Mouse (Mus musculus) C2C12 (cell line): ENCODE results near the gene Ptpra. TPM values are rescaled to one million over a fixed set of nuclear protein-coding genes. Genes with fewer than 3 reads are reported as not detected.
"Not testable (repeated sequence)": the region's sequence is repeated elsewhere in the genome, so short reads cannot be mapped to it uniquely, and the experiment has no call there.

Experiments used
- H3K27me3 ChIP-seq: one replicate; pipeline ENCODE4 v1.6.1; 2011; ENCODE audit not compliant: control insufficient read depth, insufficient read depth, insufficient read length
- H3K36me3 ChIP-seq: one replicate; pipeline ENCODE4 v1.6.1; 2011; ENCODE audit not compliant: control insufficient read depth, insufficient read depth
- H3K4me3 ChIP-seq: one replicate; pipeline ENCODE4 v1.5.1; 2011; ENCODE audit warnings: mild to moderate bottlenecking, control low read depth; ENCODE audit not compliant: poor library complexity, insufficient read depth, severe bottlenecking
- H3K79me2 ChIP-seq: one replicate; pipeline ENCODE4 v1.6.1; 2011; ENCODE audit not compliant: control insufficient read depth, insufficient read depth
- H3K79me3 ChIP-seq: one replicate; pipeline ENCODE4 v1.6.1; 2011; ENCODE audit warnings: low read depth, control low read depth
- H3ac ChIP-seq: one replicate; pipeline ENCODE3; 2011; ENCODE audit warnings: low read depth; ENCODE audit not compliant: control insufficient read depth, insufficient read length
- CEBPB ChIP-seq: IDR thresholded peaks from one replicate; pipeline ENCODE4 v1.6.1; 2011; ENCODE audit warnings: low read depth, mild to moderate bottlenecking, control low read depth, moderate library complexity
- CTCF ChIP-seq: IDR thresholded peaks from one replicate; pipeline ENCODE4 v1.5.1; 2011; ENCODE audit not compliant: control insufficient read depth, insufficient read depth, insufficient read length
- FOSL1 ChIP-seq: IDR thresholded peaks from one replicate; pipeline ENCODE4 v1.8.0; 2011; ENCODE audit warnings: mild to moderate bottlenecking, low read length; ENCODE audit not compliant: poor library complexity, insufficient read depth, severe bottlenecking
- MAX ChIP-seq: IDR thresholded peaks from one replicate; pipeline ENCODE4 v1.6.1; 2011; ENCODE audit warnings: mild to moderate bottlenecking, control low read depth
- MYOD1 ChIP-seq: IDR thresholded peaks from one replicate; pipeline ENCODE4 v1.6.1; 2011; ENCODE audit warnings: low read depth; ENCODE audit not compliant: control insufficient read depth, insufficient read length
- MYOG ChIP-seq: IDR thresholded peaks from one replicate; pipeline ENCODE4 v1.6.1; 2011; ENCODE audit not compliant: control insufficient read depth, insufficient read length; ENCODE audit errors: extremely low read depth
- USF1 ChIP-seq: IDR thresholded peaks from one replicate; pipeline ENCODE4 v1.6.1; 2011; ENCODE audit warnings: low read depth, mild to moderate bottlenecking, control low read depth, moderate library complexity
- polyA plus RNA-seq: library from polyadenylated mRNA; unstranded; fragments of >200 nt; fragmentation: generic; extraction: Trizol; gene quantifications from one replicate; pipeline ENCODE4 v1.2.1, GENCODE M21; 2012; ENCODE audit warnings: missing spikeins

Ptpra gene
- polyA plus RNA-seq, 1 experiment, result 31.6 TPM

GRCm38 (mm10) chr2:130482700-130483099 lies 32.6 kb downstream of the Ptpra start:
- H3ac ChIP-seq, result no peak overlapping the region
- H3K79me2 ChIP-seq, result peaks cover 100% of the 10 kb centered on the region
- peaks cover 9% of the 10 kb centered on the region for H3K36me3 ChIP-seq
- no peaks in the 10 kb centered on the region for H3K27me3 ChIP-seq
- no peak overlapping the region for H3K4me3 ChIP-seq
- TF ChIP-seq CEBPB (no peak), CTCF (no peak), MAX (no peak), FOSL1 (no peak), MYOD1 (no peak), USF1 (no peak), MYOG (no peak)
- H3K79me3 ChIP-seq, result peaks cover 78% of the 10 kb centered on the region

GRCm38 (mm10) chr2:130484206-130484605 lies 34.1 kb downstream of the Ptpra start:
- TF ChIP-seq MYOD1 (no peak), MYOG (no peak), CEBPB (no peak), USF1 (no peak), MAX (no peak), FOSL1 (no peak), CTCF (no peak)

GRCm38 (mm10) chr2:130488002-130488401 lies 37.9 kb downstream of the Ptpra start:
- Histone ChIP-seq H3ac (no peak overlapping the region), H3K79me2 (peaks cover 95% of the 10 kb centered on the region), H3K27me3 (no peaks in the 10 kb centered on the region), H3K36me3 (no peaks in the 10 kb centered on the region), H3K4me3 (no peak overlapping the region), H3K79me3 (peaks cover 49% of the 10 kb centered on the region)
- TF ChIP-seq MAX (no peak), USF1 (no peak), MYOG (no peak), FOSL1 (no peak), CEBPB (no peak), CTCF (no peak), MYOD1 (no peak)

More at GRCm38 (mm10) chr2:130484206-130484605, 34.1 kb downstream of the Ptpra start:
- H3K27me3 ChIP-seq, result no peaks in the 10 kb centered on the region
- H3K79me3 ChIP-seq, result peaks cover 65% of the 10 kb centered on the region
- H3K79me2 ChIP-seq, result peaks cover 95% of the 10 kb centered on the region
- H3K36me3 ChIP-seq, result no peaks in the 10 kb centered on the region
- no peak overlapping the region for H3ac ChIP-seq
- no peak overlapping the region for H3K4me3 ChIP-seq

- TF ChIP-seq MAX (peak; percentile 39), USF1 (no peak), MYOG (no peak), CTCF (no peak), MYOD1 (peak; percentile 32), CEBPB (peak; percentile 87), FOSL1 (peak; percentile 26)
- Histone ChIP-seq H3K79me3 (peaks cover 48% of the 10 kb centered on the region), H3K4me3 (no peak overlapping the region), H3K27me3 (no peaks in the 10 kb centered on the region), H3ac (no peak overlapping the region), H3K36me3 (no peaks in the 10 kb centered on the region), H3K79me2 (peaks cover 95% of the 10 kb centered on the region)
These were observed 38.5 kb downstream of the Ptpra start for GRCm38 (mm10) chr2:130488600-130488999.

- Histone ChIP-seq H3ac (no peak overlapping the region), H3K79me2 (peaks cover 94% of the 10 kb centered on the region), H3K27me3 (no peaks in the 10 kb centered on the region), H3K4me3 (no peak overlapping the region), H3K36me3 (no peaks in the 10 kb centered on the region), H3K79me3 (peaks cover 32% of the 10 kb centered on the region)
- TF ChIP-seq FOSL1 (no peak), CTCF (no peak), MYOG (no peak), CEBPB (no peak), MYOD1 (no peak), USF1 (no peak), MAX (no peak)
These were observed 41.1 kb downstream of the Ptpra start for GRCm38 (mm10) chr2:130491162-130491561.

GRCm38 (mm10) chr2:130491587-130491986 lies 41.5 kb downstream of the Ptpra start:
- Histone ChIP-seq H3K36me3 (no peaks in the 10 kb centered on the region), H3K79me2 (peaks cover 94% of the 10 kb centered on the region), H3K4me3 (no peak overlapping the region), H3K79me3 (peaks cover 30% of the 10 kb centered on the region), H3ac (no peak overlapping the region), H3K27me3 (no peaks in the 10 kb centered on the region)
- no peak for TF ChIP-seq USF1
- TF ChIP-seq MYOG, result no peak
- no peak for TF ChIP-seq CTCF
- TF ChIP-seq CEBPB, result no peak
- no peak for TF ChIP-seq MAX
- TF ChIP-seq FOSL1, result no peak
- TF ChIP-seq MYOD1, result no peak

- Histone ChIP-seq H3K79me3 (peaks cover 39% of the 10 kb centered on the region), H3K79me2 (peaks cover 99% of the 10 kb centered on the region)
- not testable (repeated sequence) for H3ac ChIP-seq, H3K27me3 ChIP-seq, H3K36me3 ChIP-seq, H3K4me3 ChIP-seq
These were observed 45.0 kb downstream of the Ptpra start for GRCm38 (mm10) chr2:130495114-130495513.
